Mouse (Mus musculus) kidney, embryonic 14.5 days (tissue): ENCODE measurements around the gene Luc7l3. TPM values are rescaled to one million over a fixed set of nuclear protein-coding genes. Genes with fewer than 3 reads are reported as not detected.
"Not testable (repeated sequence)": the region's sequence is repeated elsewhere in the genome, so short reads cannot be mapped to it uniquely, and the experiment has no call there.

Experiments used
- ATAC-seq: fragments of 200-750 bp; cut with Nextera tagmentation; 2 replicates; pipeline ENCODE4 v1.8.0; 2017; ENCODE audit warnings: moderate number of reproducible peaks, mild to moderate bottlenecking, moderate TSS enrichment, moderate library complexity; ENCODE audit not compliant: low FRiP score, low TSS enrichment
- H3K27ac ChIP-seq: fragments of 300-500 bp; sonication (generic); 2 replicates; pipeline ENCODE4 v1.5.1; 2014; ENCODE audit warnings: low read depth, mild to moderate bottlenecking, low read length, moderate library complexity, mixed read lengths
- H3K27me3 ChIP-seq: fragments of 300-500 bp; sonication (generic); 2 replicates; pipeline ENCODE4 v1.6.1; 2014; ENCODE audit warnings: mild to moderate bottlenecking, low read length; ENCODE audit not compliant: control insufficient read depth, insufficient read depth
- H3K36me3 ChIP-seq: fragments of 300-500 bp; sonication (generic); 2 replicates; pipeline ENCODE4 v1.6.1; 2014; ENCODE audit warnings: low read length, mixed read lengths; ENCODE audit not compliant: control insufficient read depth, insufficient read depth
- H3K4me1 ChIP-seq: fragments of 300-500 bp; sonication (generic); 2 replicates; pipeline ENCODE4 v1.6.1; 2014; ENCODE audit warnings: low read length, mixed read lengths; ENCODE audit not compliant: control insufficient read depth, insufficient read depth
- H3K4me2 ChIP-seq: fragments of 300-500 bp; sonication (generic); replicated peaks from 2 replicates; pipeline ENCODE4 v1.6.1; 2014; ENCODE audit warnings: low read depth, mild to moderate bottlenecking, low read length
- H3K4me3 ChIP-seq: fragments of 300-500 bp; sonication (generic); 2 replicates; pipeline ENCODE4 v1.5.1; 2014; ENCODE audit warnings: mild to moderate bottlenecking, low read length
- H3K9ac ChIP-seq: fragments of 300-500 bp; sonication (generic); 2 replicates; pipeline ENCODE4 v1.6.1; 2014; ENCODE audit warnings: low read depth, mild to moderate bottlenecking, low read length, moderate library complexity
- H3K9me3 ChIP-seq: fragments of 300-500 bp; sonication (generic); 2 replicates; pipeline ENCODE4 v1.6.1; 2016; ENCODE audit warnings: low read length; ENCODE audit not compliant: control insufficient read depth
- WGBS: fragments of 180-500 bp; shearing (Covaris S2); extraction: QIAGEN DNeasy Blood & Tissue Kit; methylation state at CpG from one replicate; pipeline ENCODE4 v1.1.7; 2014; 5-methylcytosine and 5-hydroxymethylcytosine counted together
- polyA plus RNA-seq: library from polyadenylated mRNA; unstranded; fragments of >200 nt; fragmentation: Nextera tagmentation; extraction: Ambion mirVana; gene quantifications from 2 replicates; pipeline ENCODE4 v1.2.1, GENCODE M21; 2014

Gene Luc7l3
- polyA plus RNA-seq, 1 experiment from 2014 or later = 106 TPM

GRCm38 (mm10) chr11:94274206-94274867, 47.5 kb downstream of the Luc7l3 start:
- ATAC-seq = no peak
- Histone ChIP-seq H3K4me3 (no peak overlapping the region), H3K36me3 (no peaks in the 10 kb centered on the region), H3K4me1 (no peaks in the 10 kb centered on the region), H3K27ac (no peak overlapping the region), H3K9me3 (no peaks in the 10 kb centered on the region), H3K27me3 (no peaks in the 10 kb centered on the region), H3K9ac (no peak overlapping the region), H3K4me2 (no peak overlapping the region)
- WGBS = 87% methylated on average over 10 of the region's 10 CpGs

DNA sequence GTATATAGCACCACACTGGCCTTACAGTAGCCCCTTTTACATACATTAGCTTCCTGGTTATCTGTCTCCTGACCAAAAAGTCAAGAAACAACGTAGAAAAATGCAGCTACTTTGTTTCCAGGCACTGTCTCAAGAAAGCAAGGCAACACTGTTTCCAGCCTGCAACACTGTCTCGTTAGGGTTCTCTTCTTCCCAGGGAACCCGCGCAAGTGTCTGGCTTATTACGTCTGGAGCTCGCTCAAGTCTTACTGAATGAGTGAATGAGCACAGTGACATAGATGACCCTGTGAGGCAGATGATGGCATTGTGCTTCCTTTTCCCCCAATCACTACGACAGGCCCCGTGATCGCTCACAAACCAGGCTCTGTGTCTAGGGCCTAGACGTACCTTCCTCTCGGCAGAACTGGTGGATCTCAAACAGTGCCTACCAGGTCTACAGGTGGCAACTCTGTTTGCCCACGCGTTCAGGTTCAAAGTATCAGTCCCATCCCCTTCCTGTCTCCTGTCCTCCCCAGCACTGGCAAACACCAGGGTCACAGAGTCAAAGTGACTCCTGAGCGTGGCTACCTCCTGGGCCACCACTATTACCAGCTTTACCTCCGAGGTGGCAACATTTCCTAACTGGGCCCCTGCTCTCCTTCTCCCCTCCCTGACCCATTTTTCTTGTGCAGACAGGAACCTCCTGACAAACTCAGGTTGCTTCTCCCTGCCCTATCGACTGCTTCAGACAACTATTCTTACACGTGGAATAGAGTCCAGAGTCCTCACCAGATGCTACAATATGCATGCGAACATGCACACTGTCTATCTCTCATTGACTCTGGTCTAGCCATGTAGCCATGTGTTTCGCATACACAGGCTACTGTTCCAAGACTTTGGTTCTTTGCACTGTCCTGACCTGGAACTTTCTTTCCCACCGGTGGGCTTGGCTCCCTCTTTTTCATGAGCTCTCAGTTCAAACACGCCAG, 48.5 kb downstream of the Luc7l3 start:
- Histone ChIP-seq H3K36me3 (no peaks in the 10 kb centered on the region), H3K27me3 (no peaks in the 10 kb centered on the region), H3K4me2 (no peak overlapping the region), H3K9ac (no peak overlapping the region), H3K4me3 (no peak overlapping the region), H3K27ac (no peak overlapping the region), H3K4me1 (no peaks in the 10 kb centered on the region), H3K9me3 (no peaks in the 10 kb centered on the region)
- WGBS = 87% methylated on average over 21 of the region's 21 CpGs
- ATAC-seq = no peak

GRCm38 (mm10) chr11:94271015-94271414, 50.8 kb downstream of the Luc7l3 start:
- Histone ChIP-seq H3K27ac (no peak overlapping the region), H3K36me3 (no peaks in the 10 kb centered on the region), H3K9me3 (no peaks in the 10 kb centered on the region), H3K27me3 (no peaks in the 10 kb centered on the region), H3K4me2 (no peak overlapping the region), H3K9ac (no peak overlapping the region), H3K4me3 (no peak overlapping the region), H3K4me1 (no peaks in the 10 kb centered on the region)
- WGBS = 92% methylated on average over 2 of the region's 2 CpGs
- no peak for ATAC-seq

- Histone ChIP-seq H3K36me3 (no peaks in the 10 kb centered on the region), H3K4me2 (no peak overlapping the region), H3K4me3 (no peak overlapping the region), H3K27me3 (no peaks in the 10 kb centered on the region), H3K27ac (no peak overlapping the region), H3K9me3 (no peaks in the 10 kb centered on the region), H3K4me1 (no peaks in the 10 kb centered on the region), H3K9ac (no peak overlapping the region)
- 87% methylated on average over 7 of the region's 7 CpGs for WGBS
- ATAC-seq = no peak
Measured at GRCm38 (mm10) chr11:94269906-94270305, 51.9 kb downstream of the Luc7l3 start.

- H3K9me3 ChIP-seq = no peaks in the 10 kb centered on the region
- H3K27ac ChIP-seq = no peak overlapping the region
- no peak overlapping the region for H3K9ac ChIP-seq
- no peaks in the 10 kb centered on the region for H3K4me1 ChIP-seq
- no peak for ATAC-seq
- H3K36me3 ChIP-seq = no peaks in the 10 kb centered on the region
- H3K4me3 ChIP-seq = no peak overlapping the region
- no peaks in the 10 kb centered on the region for H3K27me3 ChIP-seq
- no peak overlapping the region for H3K4me2 ChIP-seq
Measured at GRCm38 (mm10) chr11:94268761-94269160, 53.0 kb downstream of the Luc7l3 start.

GRCm38 (mm10) chr11:94266155-94266554, 55.6 kb downstream of the Luc7l3 start:
- ATAC-seq, H3K27me3 ChIP-seq, H3K36me3 ChIP-seq, H3K27ac ChIP-seq, H3K9me3 ChIP-seq, H3K4me3 ChIP-seq, H3K9ac ChIP-seq, H3K4me2 ChIP-seq, H3K4me1 ChIP-seq: not testable (repeated sequence)
- WGBS = 89% methylated on average over 3 of the region's 3 CpGs

- no peaks in the 10 kb centered on the region for H3K27me3 ChIP-seq
- H3K9me3 ChIP-seq = no peaks in the 10 kb centered on the region
- ATAC-seq = peak; percentile 71
- no peak overlapping the region for H3K27ac ChIP-seq
- peak overlapping the region; percentile 38 for H3K4me3 ChIP-seq
- no peaks in the 10 kb centered on the region for H3K36me3 ChIP-seq
- peak overlapping the region; percentile 38; the same call in 1 of the 2 replicates for H3K9ac ChIP-seq
- WGBS = under 1% methylated on average over 18 of the region's 18 CpGs
- no peaks in the 10 kb centered on the region for H3K4me1 ChIP-seq
- H3K4me2 ChIP-seq = peak overlapping the region; percentile 56
Measured at GRCm38 (mm10) chr11:94265134-94265785, 56.5 kb downstream of the Luc7l3 start.

DNA sequence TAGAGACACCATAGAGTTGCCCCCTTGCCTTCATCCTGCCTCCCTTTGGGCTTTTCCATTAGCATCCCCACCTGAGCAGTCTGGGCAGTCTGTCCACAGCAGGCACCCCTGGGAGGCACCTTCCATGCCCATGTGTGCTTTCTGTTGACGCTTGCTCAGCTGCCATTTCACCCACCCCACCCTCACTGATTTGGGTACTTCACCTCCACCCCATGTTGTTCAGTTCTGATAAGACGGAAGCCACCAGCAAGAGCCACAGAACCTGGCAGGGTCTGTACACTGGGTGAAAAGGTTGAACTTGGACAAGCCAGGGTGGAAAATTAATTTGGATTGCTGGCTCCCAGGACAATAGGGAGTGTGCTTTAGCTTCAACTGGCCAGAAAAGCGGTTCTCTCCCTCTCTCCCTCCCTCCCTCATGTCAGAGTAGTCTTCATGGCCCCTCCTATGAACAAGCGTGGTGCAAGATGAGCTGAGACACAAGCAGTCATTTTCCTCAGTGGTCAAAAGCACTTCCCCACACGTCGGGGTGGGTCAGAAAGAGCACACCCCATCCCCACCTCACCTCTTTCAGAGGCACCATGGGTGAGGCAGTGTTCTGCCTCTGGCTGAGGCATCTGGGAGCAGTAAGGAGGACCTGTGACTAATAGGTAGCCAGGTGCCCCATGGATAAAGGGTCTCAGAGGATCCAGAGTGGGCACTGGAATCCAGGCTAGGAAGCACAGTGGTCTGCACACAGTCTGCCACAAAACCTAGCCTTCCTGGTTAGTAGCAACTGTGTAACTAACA, 60.0 kb downstream of the Luc7l3 start:
- Histone ChIP-seq H3K4me2 (no peak overlapping the region), H3K27me3 (no peaks in the 10 kb centered on the region; the same call in 1 of the 2 replicates), H3K27ac (no peak overlapping the region), H3K4me3 (no peak overlapping the region), H3K9ac (no peak overlapping the region), H3K36me3 (no peaks in the 10 kb centered on the region), H3K9me3 (no peaks in the 10 kb centered on the region), H3K4me1 (no peaks in the 10 kb centered on the region)
- WGBS = 79% methylated on average over 6 of the region's 6 CpGs
- no peak for ATAC-seq
